Mouse (Mus musculus): ENCODE measurements at regions not wholly inside any gene's neighbourhood (a gene's known extent, or its start where the extent isn't known, plus 50 kb on each side); places are given as distances from the start of the nearest gene placed in this dataset.

DNA sequence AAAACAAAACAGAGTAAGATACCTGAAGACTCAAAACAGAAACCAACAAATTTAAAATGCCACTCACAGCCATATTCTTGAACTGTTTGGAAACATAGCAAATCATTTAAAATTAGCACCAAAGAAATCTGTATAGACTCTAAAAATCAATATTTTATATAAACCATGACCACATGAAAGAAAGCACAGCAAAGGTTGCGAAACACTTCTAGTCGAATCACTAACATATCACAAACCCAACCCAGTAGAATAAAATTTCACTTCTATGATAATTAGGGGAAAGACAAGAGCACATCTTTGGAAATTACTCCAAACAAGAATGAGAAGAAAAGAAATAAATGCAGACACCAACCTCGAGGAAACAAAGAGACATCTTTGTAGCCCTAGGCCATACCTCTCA is 630.0 kb upstream of the Sox9 start:
- in situ Hi-C loops (cut with MboI; ENCODE audit: unreplicated experiment in 2 of 2), result no loop called here

DNA sequence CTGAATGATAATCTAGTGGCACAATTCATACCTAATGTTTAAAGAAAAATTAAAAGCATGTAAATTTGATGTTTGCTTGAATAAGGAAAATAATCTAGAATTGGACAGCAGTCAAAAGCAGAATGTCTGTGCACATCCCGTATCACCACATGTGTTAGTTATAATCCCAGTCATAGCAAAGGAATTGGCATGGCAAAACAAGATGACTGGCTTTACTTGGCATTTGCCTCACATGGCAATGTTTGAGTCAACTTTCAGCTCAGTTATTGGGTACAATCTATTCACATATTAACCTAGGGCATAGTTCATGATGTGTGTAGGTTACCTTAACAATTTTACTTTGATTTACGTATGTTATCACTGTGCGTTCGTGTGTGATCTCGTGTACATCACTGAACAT is 628.8 kb upstream of the Sox9 start:
- in situ Hi-C loops (cut with MboI; ENCODE audit: unreplicated experiment in 2 of 2), result no loop called here

- in situ Hi-C loops (cut with MboI; ENCODE audit: unreplicated experiment in 2 of 2), result no loop called here
Observed at GRCm38 (mm10) chr11:112154712-112155319, 627.2 kb upstream of the Sox9 start.

DNA sequence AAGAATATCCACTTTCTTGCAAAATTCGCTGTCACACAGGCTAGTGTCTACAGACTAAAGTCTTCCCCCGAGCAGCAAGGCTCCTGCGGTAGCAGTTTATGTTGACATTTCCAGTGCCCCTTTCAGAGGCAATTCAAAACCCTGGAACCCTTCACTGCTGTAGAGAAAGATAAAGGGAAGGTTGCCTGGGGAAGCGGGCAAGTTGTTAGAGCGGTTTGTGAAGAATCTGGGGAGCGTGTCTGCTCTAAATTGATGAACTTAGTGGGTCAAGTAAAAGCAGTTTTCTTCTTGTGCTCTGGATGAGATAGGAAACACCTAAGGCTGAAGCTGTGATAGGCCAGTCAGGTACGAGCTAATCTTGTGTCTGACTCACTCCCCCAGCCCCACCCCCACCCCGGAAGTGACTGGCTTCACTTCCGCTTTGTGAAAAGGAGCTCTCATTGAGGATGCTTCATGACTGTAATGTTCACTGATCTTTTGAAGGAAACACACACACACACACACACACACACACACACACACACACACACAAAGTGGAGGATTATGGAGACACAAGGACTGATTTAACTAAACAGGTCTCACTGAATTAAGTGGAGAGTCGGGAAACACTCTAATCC is 626.6 kb upstream of the Sox9 start:
- in situ Hi-C loops (cut with MboI; ENCODE audit: unreplicated experiment in 2 of 2), result no loop called here

- in situ Hi-C loops (cut with MboI; ENCODE audit: unreplicated experiment in 2 of 2), result no loop called here
Observed at GRCm38 (mm10) chr11:112163681-112164265, 618.3 kb upstream of the Sox9 start.

DNA sequence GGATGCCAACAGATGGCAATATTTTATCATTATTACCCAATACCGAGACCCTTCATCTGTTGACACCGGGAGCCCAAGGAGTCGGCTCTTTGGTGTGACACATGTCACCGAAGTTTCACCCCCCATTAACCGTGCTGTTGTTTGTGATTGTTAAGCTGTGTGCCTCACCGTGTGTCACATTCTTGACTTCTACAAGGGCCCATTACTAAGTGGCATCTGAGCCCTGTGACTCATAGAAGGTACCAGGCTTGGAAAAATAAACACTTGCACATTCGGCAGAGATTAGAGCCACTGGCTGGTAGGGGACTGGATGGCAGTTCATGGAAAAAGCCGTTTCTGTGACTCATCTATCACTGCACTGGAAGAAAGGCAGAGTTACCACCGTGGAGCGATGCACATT is 608.4 kb upstream of the Sox9 start:
- in situ Hi-C loops (cut with MboI; ENCODE audit: unreplicated experiment in 2 of 2), result no loop called here

DNA sequence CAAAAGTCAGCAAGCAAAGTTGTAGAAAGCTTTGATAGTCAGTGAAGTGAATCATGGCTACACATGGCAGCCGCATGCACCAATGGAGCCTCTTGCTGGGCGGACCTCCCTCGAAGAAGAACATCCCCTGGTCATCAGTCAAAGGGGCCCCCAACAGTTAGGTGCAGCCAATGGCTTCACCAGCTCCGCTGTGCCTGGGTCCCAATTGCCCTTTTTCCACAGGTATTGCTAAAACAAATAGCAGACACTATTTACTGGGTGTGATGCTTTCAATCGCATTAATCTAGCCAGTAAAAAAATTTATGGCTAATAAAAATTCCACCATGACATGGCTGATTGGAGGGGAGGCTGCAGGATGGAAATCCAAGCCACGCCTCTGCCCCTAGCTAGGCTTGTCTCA is 606.7 kb upstream of the Sox9 start:
- in situ Hi-C loops (cut with MboI; ENCODE audit: unreplicated experiment in 2 of 2), result no loop called here

- in situ Hi-C loops (cut with MboI; ENCODE audit: unreplicated experiment in 2 of 2), result no loop called here
Observed at GRCm38 (mm10) chr11:112180666-112181065, 601.4 kb upstream of the Sox9 start.

DNA sequence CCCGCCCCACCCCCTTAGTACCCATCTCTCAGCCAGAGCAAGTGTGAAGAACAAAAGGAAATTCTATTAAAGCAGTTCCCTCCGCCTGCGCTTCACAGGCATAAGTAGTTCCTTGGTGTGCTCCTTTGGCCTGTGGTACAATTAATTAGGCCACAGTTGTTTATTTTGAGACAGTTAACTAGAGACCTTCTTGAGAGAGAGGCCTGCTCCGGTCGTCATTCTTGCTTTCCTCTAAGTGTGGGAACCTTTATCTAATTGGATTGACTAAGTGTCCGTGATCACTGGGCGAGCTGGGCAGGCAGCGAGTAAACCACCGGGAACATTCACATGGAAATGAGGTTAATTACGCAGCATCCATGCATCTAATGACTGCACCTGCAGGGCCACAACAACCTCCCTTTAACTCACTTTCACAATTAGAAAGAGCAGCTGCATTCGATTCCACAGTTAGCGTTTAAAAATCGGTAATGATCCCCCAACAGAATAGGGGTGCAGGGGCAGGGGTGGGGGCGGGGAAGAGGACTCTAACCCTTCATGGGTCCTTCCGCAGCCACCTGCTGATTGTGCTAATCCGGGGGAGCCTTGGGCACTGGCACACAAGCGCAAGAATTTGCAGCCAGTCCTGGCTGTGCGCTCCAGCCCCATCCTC is 584.3 kb upstream of the Sox9 start:
- in situ Hi-C loops (cut with MboI; ENCODE audit: unreplicated experiment in 2 of 2), result no loop called here

GRCm38 (mm10) chr11:112204561-112204960 is 577.5 kb upstream of the Sox9 start:
- in situ Hi-C loops (cut with MboI; ENCODE audit: unreplicated experiment in 2 of 2), result no loop called here

DNA sequence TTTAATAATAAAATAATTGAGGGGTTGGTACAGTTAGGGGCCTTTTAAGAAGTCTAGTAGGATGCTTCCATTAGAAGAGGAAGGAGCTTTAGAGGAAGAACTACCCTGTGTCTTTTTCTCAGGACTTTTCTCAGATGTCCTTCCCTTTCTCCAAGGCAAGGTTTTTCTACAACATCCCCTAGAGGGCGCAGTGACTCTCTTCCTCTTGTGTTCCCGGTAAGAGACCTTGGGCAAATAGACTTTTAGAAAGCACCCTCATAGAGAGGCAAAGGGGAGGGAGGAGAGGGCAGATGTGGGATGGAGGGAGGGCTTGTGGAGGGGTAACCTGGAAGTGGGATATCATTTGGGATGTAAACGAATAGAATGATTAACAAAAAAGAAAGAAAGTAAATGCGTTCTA is 572.6 kb upstream of the Sox9 start:
- in situ Hi-C loops (cut with MboI; ENCODE audit: unreplicated experiment in 2 of 2), result no loop called here

DNA sequence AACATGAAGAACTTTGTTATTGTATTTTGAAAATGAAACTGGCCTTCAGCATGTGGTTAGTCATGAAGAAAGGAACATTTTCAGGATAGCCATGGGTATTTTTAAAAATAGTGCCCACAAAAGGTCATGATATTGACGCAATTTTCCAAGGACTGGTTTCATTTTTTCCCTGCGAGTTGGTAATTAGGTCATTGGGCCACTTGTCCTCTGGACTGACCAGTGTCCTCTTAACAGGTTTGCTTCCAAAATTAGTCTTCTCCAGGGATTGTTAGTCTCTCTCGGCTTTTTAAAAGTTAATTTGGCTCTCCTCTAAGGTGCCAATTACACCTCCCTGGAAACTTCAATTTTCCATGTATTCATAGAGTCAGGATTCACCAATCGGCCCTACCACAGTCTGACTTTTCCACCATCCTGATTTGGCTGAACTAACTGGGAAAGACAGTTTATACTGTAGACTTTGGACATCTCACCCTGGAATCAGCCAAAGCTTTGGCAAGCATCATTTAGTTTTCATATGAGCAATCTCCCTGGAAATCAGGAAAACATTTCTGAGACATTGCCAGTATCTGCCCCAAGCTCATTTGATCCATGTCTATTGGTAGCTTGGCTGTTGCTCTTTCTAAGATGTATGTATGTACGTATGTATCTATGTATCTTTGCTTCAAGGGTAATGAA is 562.8 kb upstream of the Sox9 start:
- in situ Hi-C loops (cut with MboI; ENCODE audit: unreplicated experiment in 2 of 2), result no loop called here

DNA sequence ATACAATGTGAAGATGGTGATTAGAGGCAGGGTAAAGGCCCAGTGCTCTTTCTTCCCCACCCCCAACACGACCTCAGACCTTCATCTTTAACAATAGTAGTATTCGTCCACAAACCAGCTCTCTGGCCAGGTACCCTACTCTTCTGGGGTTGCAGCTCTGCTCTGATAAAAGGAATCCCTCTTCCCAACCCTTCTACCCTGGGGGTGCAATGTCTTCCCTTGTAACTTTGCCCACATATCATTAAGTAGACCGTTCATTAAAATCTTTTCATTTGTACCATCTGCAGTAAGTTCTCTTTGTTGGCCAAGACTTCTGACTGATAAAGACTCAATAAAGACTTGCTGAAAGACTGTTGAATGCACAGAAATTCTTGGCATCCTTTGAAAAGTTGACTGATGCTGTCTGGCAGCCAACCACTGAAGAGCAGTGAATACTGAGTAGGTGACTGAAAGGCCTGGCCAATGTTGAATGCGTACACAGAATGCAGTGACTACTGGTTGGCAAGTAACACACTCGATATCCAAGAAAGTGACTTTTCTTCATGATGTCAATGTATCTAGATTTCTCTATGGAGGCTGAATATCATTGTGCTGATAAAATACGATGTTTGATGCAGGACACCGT is 547.4 kb upstream of the Sox9 start:
- in situ Hi-C loops (cut with MboI; ENCODE audit: unreplicated experiment in 2 of 2), result no loop called here

GRCm38 (mm10) chr11:112238960-112239884 is 542.8 kb upstream of the Sox9 start:
- in situ Hi-C loops (cut with MboI; ENCODE audit: unreplicated experiment in 2 of 2), result no loop called here

DNA sequence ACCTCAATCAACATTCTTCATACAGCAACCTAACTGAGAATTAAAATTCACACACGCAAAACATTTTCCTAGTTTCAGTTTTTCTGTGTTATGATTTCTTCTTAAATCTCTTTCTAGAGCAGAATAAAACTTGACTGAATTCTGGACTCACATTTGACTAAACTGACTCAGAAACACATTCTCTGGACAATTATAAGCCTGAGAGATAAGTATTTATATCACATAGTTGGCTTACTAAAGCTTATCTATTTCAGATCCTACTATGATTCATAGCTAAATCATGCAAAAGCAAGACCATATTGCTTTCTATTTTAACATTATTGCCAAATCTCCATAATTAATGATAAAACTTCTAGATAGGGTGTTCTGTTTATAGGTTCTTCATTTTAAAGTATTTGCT is 529.5 kb upstream of the Sox9 start:
- in situ Hi-C loops (cut with MboI; ENCODE audit: unreplicated experiment in 2 of 2), result no loop called here

- in situ Hi-C loops (cut with MboI; ENCODE audit: unreplicated experiment in 2 of 2), result no loop called here
Observed at GRCm38 (mm10) chr11:112253061-112253460, 529.0 kb upstream of the Sox9 start.

DNA sequence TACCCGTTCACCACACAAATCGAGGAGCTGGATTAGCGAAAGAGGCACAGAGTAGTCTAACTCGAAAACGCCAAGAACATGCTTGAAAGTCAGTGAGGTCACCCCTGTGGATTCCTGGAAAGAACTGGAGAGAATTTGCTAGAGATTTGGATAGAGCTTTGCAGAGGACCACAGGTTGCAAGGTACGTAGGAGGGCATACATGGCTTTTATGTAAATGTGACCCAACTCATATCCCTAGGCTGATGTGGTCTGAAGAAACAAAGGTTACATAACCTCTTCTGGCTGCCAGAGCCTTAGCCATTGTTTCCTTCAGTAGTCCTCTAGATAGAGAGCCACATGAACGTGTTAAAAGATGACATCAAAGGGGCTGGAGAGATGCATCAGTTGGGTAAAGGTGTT is 525.7 kb upstream of the Sox9 start:
- in situ Hi-C loops (cut with MboI; ENCODE audit: unreplicated experiment in 2 of 2), result no loop called here

GRCm38 (mm10) chr11:112264077-112264476 is 517.9 kb upstream of the Sox9 start:
- in situ Hi-C loops (cut with MboI; ENCODE audit: unreplicated experiment in 2 of 2), result no loop called here

GRCm38 (mm10) chr11:112270911-112271310 is 511.1 kb upstream of the Sox9 start:
- in situ Hi-C loops (cut with MboI; ENCODE audit: unreplicated experiment in 2 of 2), result no loop called here

- in situ Hi-C loops (cut with MboI; ENCODE audit: unreplicated experiment in 2 of 2), result no loop called here
Observed at GRCm38 (mm10) chr11:112278566-112278965, 503.5 kb upstream of the Sox9 start.

Measured in v-Abl transformed pro-B cells (cell line).